Mouse (Mus musculus): ENCODE measurements around the gene Phf6.
A peak's percentile ranks its signal among the peaks of the same experiment; 100 is the strongest.
"Not testable (repeated sequence)": the region's sequence is repeated elsewhere in the genome, so short reads cannot be mapped to it uniquely, and the experiment has no call there.

Phf6 gene

GRCm38 (mm10) chrX:52978576-52978975, 66.5 kb downstream of the Phf6 start:
- DNase-seq (ENCODE audit: low spot score), result no peak

DNA sequence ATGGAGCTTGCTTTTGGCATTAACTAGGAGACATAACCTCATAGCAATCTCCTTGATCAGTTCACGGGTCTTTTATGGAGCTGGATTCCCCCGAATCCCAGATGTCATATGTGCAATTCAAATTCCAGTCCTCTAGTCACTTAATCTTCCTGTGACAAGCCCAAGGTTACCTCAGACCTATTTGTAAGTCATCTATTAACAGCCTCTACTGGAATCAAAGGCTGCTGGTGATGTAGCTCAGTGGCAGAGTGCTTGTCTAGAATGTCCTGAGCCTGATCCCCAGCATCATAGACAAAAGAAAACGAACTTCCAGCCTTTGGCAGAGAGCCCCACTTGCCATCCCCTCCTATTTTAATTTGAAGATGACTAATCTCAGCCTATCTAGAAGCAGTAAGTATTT, 69.3 kb downstream of the Phf6 start:
- no peak for DNase-seq (ENCODE audit: low spot score)

DNA sequence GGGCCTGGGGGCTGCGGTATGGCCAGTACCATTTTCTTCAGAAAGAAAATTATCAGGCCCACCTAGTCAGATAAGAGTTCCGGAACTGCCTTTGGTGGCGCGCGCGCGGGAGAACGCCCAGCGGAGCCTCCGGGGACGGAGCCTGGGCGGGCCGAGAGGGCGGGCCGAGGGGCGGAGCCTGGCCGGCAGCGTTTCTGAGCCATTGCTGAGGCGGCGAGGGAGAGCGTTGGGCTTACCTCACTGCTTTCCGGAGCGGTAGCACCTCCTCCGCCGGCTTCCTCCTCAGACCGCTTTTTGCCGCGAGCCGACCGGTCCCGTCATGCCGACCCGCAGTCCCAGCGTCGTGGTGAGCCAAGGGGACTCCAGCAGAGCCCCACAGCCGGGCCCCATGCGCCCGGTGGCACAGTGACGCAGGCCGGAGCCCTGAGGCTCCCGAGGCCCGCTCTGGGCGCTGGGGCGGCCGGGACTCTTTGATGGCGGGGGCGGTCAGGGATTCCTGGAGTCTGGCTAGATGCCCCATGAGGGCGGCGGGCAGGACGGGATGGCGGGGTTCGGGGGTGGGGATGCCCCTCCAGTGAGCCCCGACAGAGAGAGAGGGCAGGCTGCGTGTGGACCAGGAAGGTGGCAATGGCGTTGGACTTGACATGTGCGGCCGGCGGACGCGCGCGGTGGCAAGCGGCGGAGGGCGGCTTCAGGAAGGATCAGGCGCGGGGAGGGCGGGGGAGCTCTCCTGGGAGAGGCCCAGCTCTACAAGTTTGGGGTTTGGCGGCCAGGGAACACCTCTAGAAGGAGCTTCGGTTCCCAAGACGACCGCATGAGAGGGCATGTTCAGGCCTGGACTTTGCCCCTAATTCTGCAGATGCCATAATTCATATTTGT, 76.1 kb downstream of the Phf6 start, which contains the start of gene Hprt:
TSS of gene Hprt (plus strand) at position 233 of the 879 bp plus-strand sequence.
- peak; percentile 85 for DNase-seq (ENCODE audit: low spot score)

DNA sequence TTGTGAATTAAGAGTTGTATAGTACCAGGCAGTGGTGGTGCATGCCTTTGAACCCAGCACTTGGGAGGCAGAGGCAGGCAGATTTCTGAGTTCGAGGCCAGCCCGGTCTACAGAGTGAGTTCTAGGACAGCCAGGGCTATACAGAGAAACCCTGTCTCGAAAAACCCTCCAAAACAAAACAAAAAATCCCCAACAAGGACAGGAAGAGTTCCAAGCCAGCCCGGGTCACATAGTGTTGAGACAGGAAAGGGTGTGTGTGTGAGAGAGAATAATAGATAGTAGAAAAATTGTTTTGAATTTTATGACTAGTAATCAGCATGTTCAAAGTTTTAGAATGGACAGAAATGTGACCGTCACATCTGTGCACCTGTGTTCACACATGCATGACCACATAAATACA, 82.7 kb downstream of the Phf6 start:
- DNase-seq (ENCODE audit: low spot score), result not testable (repeated sequence)

- DNase-seq (ENCODE audit: low spot score), result peak; percentile 21
Measured at GRCm38 (mm10) chrX:53004887-53005286, 92.8 kb downstream of the Phf6 start.

GRCm38 (mm10) chrX:53006062-53006461, 94.0 kb downstream of the Phf6 start:
- DNase-seq (ENCODE audit: low spot score), result peak; percentile 87
